Mouse (Mus musculus) induced T-regulatory cell, adult 2 months (primary cell): ENCODE results near the gene Hoxc10.
A peak's percentile ranks its signal among the peaks of the same experiment; 100 is the strongest.

Experiments used
- DNase-seq: peaks from one replicate; pipeline ENCODE4 v3.0.0-alpha.2; 2012; ENCODE audit warnings: low read depth

Hoxc10 gene

GRCm38 (mm10) chr15:102966776-102967311, at the start of gene Hoxc10:
Gene Hoxc10 (plus strand): TSS chr15:102966796.
- DNase-seq = no peak

GRCm38 (mm10) chr15:102917972-102918572, 48.5 kb upstream of the Hoxc10 start:
- DNase-seq = no peak

GRCm38 (mm10) chr15:102918611-102919265, 47.9 kb upstream of the Hoxc10 start:
- no peak for DNase-seq

DNA sequence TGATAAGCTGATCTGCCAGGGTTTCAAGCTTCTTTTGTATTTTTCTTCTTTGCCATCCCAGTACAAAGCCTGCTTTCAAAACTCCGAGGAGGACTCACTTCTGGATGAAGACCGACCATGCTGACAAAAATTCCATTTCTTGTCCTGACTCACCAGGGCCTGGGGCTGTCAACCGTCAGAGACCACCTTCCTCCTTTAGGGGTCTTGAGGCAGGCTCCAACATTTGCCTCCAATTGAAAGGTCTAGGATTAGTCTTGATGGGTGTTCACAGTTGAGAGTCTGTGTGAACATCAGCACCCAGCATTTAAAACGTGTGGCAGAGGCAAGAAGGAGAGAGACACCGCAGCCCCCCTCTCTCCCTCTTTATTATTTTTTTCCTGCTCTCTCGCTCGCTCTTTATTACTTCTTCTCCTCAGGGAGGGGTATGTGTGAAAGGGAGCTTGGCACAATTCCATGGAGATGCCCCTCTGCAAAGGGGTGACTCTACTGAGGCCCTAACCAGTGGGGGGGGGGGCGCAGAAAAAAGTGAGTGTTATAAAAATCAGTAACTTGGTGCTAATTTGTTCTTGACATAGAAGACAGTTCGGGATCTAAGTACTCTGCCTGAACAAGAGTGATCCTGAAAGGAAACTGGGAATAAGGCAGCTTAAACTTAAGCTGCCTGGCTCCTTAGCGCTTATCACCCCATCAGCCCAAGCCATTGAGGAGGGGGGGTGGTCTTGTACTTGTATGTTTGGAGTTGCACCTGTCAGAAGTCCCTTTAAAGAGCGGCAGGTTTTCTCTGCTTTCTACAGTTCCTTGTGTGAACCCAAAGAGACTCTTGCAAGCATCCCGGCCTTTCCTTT, 47.0 kb upstream of the Hoxc10 start:
- DNase-seq = no peak

DNA sequence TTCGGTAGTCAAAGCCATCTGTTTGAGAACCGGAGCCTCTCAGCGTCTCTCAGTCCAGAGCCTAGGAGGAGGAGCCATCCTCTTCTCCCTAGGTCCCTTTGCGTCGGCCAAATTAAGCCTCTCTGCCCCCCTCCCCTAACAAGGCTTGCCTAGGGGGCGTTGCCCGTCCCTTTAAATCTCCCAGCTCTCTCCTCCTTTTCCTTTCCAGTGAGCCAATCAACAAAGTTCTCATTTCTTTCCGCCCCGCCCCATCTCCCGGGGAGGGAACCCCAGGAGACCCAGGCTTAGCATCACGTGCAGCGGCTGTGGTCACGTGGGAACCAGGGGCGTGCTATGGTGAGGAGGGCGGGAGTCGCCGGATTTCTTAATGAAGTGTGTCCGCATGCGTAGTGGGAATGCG, 46.0 kb upstream of the Hoxc10 start:
- DNase-seq = peak; percentile 34

DNA sequence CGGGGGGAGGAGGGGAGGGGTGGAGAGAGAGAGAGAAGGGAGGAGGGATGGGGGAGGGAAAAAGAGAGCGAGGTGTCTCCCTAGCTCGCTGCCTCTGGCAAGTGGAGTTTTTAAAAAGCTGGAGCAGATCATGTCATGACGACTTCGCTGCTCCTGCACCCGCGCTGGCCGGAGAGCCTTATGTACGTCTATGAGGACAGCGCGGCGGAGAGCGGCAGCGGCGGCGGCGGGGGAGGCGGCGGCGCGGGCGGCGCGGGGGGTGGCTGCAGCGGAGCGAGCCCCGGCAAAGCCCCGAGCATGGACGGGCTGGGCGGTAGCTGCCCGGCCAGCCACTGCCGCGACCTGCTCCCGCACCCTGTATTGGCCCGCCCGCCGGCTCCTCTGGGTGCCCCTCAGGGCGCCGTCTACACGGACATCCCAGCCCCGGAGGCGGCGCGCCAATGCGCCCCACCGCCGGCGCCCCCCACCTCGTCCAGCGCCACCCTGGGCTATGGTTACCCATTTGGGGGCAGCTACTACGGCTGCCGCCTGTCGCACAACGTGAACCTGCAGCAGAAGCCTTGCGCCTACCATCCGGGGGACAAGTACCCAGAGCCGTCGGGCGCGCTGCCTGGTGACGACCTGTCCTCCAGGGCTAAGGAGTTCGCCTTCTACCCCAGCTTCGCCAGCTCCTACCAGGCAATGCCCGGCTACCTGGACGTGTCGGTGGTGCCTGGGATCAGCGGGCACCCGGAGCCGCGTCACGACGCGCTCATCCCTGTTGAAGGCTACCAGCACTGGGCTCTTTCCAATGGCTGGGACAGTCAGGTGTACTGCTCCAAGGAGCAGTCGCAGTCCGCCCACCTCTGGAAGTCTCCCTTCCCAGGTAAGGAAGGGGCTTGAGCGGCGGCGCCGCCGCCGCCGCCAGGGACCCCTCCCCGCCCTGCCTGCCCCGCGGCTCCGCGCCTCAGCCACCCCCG, 45.3 kb upstream of the Hoxc10 start, which contains the start of gene Hoxc13:
TSS of gene Hoxc13 (plus strand) at position 51 of the 959 bp plus-strand sequence.
- no peak for DNase-seq

GRCm38 (mm10) chr15:102922012-102922362, 44.6 kb upstream of the Hoxc10 start:
- DNase-seq = no peak

DNA sequence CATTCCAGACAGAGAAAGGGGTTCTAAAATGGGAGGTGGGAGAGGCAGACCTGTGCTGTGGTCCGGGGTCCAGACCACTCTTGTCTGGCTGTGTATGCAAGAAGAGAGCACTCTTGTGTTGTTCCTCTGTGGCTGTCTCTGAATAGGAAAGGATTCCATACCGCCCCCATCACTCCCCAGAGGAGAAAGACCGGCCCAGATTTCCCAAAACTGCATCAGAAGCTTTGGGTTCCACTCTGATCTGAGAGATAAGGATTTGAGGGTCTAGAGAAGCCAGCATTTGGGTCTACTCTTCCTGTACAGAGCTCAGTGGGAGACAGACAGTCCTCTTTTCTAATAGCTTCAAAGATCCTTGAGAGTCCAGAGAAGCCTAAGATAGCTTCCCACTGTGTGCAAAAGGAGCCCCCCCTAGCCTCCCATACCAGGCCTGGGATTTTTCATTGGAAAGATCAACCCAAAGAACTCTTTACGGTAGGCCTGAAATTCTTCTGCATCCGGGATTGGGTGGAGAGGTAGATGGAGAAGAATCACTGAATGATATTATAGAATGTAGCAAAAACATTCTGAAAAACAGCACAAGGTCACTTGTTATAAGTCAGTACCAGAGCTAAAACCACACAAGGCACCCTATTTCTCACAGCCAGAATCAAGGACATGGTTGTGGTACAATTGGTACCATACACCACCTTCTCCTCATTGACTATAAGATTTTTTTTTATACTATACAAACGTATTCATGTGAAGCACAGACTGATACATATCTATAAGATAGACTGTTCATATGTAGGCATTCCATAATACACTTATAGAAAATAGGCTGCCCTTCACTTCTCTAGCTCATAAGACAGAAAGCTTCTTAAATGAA, 43.7 kb upstream of the Hoxc10 start:
- DNase-seq = no peak

DNA sequence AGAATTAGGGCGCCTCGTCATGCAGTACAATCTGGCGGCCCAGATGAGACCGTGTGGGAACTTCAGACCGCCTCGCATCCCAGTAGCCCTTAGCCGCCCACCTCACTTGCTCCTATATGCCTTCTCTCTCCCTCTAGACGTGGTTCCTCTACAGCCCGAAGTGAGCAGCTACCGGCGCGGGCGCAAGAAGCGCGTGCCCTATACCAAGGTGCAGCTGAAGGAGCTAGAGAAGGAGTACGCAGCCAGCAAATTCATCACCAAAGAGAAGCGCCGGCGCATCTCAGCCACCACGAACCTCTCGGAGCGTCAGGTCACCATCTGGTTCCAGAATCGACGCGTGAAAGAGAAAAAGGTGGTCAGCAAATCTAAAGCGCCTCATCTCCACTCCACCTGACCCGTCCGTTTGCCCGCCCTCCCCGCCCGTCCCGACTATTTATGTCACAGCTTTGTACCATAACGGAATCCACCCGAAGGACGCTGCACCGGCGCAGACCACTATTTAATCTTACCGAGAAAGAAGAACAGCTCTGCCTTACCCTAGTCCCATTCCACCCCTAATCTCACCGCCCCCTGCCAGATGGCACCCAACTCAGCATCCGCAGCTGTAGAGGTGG, 39.5 kb upstream of the Hoxc10 start:
- no peak for DNase-seq

GRCm38 (mm10) chr15:102931706-102932358, 34.8 kb upstream of the Hoxc10 start:
- DNase-seq = no peak

GRCm38 (mm10) chr15:102934438-102934837, 32.2 kb upstream of the Hoxc10 start:
- no peak for DNase-seq

DNA sequence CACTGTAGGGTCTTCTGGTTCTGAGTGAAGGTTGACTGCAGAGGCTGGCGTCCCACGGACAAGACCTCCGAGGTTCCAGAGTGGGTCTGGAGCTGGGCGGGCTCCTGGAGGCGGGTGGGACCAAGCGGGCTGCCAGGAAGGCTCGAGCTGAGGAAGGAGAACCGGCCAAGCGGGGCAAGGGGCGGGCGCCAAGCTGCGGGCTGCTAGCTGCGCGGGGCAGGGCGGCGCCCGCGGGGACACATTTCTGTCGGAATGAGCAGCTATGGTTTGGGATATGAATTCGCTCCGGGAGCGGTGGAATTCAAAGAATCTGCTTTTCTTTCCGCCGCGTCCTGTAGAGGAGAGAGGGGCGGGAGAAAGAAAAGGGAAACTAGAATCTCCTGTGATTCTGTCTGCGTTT, 31.7 kb upstream of the Hoxc10 start:
- DNase-seq = no peak

DNA sequence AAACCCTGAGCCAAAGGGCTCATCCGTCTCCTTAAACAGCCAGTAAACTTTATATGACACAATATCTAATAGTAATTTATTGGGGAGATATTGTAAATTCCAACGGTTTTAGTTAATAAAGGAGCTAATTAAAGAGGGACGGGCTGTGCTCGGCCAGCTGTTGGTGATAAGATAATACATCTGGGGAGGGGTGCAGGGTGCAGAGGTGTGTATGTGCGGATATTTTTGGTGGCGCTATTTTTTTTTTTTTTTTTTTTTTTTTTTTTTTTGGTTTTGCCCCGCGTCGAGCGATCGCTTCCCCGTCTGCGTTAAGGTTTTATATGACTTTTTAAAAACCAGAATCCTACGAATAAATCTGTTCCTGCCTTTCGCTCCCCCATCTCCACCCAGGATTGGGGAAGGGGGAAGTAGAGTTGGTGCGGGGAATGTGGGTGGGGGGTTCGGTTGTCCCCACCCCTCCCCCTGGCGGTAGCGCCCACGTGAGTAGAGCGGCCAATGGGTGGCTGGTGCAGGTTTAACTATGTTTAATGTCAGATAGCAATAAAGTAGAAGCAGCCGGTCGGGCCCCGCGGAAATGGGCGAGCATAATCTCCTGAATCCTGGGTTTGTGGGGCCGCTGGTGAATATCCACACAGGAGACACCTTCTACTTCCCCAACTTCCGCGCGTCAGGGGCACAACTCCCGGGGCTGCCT, 30.2 kb upstream of the Hoxc10 start, which contains the start of gene Hoxc12:
TSS of gene Hoxc12 (plus strand) at position 479 of the 694 bp plus-strand sequence.
- no peak for DNase-seq

- no peak for DNase-seq
Observed at GRCm38 (mm10) chr15:102937036-102937666, 29.4 kb upstream of the Hoxc10 start.

DNA sequence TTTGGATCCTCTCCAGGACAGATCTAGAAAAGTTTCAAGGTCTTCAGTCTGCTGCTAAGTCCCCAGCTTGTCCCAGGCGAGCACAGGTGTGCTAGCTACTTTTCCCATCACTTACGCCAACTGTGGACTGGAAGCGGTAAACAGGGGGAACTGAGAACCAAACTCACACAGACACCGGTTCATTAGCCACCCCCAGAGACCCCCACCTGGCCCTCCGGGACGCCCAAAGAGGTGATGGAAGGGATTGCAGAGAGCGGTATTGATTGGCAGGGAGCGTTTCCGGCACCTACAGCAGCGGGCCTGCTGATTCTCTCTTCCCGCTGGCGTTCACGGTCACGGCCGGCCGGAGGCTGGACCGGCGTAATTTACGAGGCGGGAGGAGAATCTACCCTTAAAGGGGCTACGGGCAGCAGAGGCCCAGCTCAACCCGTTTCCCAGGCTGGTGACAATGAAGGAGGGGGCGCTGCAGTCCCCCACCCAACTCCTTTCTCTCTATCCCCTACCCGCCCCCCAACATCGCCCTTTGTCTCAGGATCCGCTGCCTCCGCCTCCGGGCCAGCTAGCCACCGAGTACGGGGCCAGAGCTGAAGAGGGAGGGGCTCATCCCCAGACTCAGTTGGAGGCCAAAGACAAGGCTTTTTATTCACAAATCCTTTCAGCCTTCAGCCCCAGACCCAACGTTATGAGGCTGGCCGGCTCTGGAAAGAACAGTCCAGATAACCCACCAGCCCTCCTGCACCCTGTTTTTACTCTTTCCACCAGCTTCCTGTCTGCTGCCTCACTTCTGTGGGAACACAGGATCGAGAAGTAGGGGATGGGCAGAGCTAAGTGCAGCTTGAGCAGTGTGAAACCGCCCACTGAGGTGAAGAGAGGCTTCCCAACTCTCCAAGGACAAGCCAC, 27.1 kb upstream of the Hoxc10 start:
- DNase-seq = no peak

DNA sequence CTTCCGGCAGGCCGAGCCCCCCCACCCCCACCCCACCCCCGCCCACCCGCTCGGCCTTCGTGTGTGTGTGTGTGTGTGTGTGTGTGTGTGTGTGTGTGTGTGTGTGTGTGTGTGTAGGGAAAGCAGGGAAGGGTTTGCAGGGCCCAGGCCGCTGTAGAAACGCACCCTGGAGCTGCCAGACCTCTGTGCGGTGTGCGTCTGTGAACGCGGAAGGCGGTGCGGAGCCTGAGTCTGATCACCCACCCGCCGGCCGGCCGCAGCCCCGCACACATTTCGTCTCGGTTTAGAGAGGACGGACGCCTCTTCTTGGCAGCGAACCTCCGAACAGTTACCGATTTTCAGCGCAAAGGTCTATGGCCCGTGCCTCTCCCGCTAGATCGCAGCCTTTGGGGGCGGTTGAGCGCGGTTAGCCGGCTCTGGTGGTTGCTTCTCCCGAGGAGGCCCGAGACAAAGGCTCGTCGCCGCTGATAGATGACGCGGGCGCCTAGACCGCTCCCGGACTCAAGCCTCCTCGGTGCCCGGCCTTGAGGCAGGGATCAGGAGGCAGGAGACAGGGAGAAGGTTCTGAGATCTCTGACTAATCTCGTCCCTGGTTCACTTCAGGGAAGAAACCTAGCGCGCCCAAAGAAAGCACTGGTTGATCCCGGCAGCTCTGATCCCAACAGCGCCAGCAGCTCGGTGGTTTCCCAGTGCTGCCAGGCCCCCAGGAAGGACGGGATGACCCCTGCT, 23.7 kb upstream of the Hoxc10 start:
- DNase-seq = no peak

GRCm38 (mm10) chr15:102943468-102943813, 23.2 kb upstream of the Hoxc10 start:
- DNase-seq = no peak
